Mouse (Mus musculus) urinary bladder, postnatal 4 days (tissue): Measurements from ENCODE around the gene Dnajc12.
A peak's percentile ranks its signal among the peaks of the same experiment; 100 is the strongest.
"Not testable (repeated sequence)": the region's sequence is repeated elsewhere in the genome, so short reads cannot be mapped to it uniquely, and the experiment has no call there.

Source experiments
- DNase-seq, 2 experiments: peaks; one replicate each; pipeline ENCODE4 v3.0.0; 2021 to 2022; ENCODE audit warnings: low spot score in 2 of 2

Dnajc12 gene

DNA sequence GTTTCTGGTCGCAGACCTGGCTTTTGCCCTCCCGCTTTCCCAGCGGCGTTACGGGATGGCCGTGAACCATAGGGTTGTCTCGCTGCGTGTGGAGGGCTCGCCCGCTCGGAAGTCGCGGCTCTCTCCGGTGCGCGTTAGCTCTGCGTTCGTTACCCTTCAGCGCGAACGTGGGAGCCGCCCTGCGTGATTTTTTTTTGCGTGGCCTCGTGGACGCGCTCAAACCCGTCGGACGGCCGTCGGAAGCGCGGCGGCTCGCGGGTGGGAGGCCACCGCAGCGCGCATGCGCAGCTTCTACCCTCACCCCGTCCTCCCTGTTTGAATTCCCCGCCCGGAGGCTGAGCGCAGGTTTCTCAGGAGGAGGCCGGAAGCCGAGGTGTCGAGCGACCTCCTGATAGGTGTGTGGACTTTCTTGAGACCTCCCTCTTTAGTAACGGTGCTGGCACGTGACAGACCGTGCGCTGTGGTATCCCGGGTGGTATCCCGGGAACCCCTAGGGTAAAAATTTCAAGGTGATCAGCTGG, 47.6 kb downstream of the Dnajc12 start, which contains the start of gene Ctnna3:
Gene Ctnna3 (plus strand): TSS at position 314 of the 521 bp plus-strand sequence.
- peak; percentile 80 to 84 for DNase-seq

DNA sequence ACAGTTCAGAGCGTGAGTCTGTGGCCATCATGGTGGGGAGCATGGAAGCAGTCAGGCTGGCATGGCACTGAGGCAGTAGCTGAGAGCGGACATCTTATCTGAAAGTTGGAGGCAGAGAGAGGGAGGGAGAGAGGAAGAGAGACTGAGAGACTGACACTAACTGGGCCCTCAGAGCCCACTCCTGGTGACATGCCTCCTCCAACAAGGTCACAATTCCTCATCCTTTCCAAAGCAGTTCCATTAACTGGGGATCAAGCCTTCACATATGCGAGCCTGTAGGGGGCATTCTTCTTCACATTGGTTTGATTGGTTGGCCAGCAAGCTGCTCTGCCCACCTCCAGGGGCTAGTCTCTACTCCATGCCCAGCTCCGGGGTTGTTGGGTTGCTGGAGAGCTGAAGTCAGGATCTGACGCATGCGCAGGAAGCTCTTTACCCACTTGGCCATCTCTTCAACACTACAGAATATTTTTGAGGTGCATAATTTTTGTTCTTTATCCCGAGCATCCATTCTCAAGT, 49.0 kb downstream of the Dnajc12 start:
- DNase-seq, result no peak

DNA sequence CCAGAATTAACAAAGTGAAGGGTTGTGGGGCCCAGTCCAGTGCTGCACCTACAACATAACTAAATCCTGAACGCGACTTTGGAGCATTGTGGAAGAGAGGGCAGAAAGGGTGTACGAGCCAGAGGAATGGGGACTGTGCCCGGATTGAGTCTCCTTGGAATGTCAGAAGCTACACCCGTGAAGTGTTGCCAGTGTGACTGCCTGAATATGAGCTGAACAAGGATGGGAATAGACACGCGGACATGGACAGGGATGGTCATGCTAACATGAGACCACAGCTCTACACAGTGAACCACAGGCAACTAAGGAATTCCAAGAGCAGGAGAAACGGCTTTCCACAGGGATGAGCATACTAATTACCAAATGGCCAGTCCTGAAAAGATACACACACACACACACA, 49.9 kb downstream of the Dnajc12 start:
- DNase-seq, result no peak

DNA sequence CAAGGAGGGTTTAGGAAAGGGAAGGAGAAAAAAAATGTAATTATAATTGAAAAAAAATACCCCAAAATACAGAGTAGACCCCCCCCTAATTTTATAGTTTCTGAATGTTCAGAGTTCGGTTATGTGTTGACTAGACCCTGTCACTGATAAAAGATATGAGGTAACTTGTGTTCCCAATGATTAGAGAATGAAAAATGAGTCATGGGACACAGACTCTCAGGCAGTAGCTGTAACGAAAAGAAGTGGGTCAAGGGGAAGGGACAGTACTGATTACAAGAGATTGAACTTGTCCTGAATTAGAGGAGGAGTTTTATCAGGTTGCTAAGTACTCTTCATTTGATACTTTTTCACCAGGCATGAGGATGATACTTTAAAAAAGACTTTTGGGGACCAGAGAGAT, 50.6 kb downstream of the Dnajc12 start:
- DNase-seq, result no peak

DNA sequence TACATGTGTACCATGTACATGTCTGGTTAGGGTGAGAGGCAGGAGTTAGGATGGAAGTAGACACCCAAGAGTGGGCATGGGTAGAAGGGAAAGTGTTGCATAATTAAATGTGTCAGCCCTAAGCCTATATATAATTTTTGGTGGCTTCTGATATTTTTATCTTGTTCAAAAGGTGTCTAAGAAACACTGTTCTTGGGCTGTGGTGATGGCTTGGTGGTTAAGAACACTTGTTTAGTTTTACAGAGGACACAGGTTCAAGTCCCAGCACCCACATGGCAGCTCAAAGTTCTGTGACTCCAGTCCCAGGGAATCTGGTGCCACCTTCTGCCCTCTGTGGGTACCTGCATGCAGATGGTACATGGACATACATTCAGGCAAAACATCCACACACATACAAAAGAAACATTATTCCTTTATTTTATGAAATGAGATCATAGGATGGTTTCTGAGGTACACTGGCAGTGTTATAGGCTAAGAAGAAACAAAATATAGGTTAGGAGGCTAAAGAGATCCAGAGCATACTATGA, 56.6 kb downstream of the Dnajc12 start:
- DNase-seq, result no peak

DNA sequence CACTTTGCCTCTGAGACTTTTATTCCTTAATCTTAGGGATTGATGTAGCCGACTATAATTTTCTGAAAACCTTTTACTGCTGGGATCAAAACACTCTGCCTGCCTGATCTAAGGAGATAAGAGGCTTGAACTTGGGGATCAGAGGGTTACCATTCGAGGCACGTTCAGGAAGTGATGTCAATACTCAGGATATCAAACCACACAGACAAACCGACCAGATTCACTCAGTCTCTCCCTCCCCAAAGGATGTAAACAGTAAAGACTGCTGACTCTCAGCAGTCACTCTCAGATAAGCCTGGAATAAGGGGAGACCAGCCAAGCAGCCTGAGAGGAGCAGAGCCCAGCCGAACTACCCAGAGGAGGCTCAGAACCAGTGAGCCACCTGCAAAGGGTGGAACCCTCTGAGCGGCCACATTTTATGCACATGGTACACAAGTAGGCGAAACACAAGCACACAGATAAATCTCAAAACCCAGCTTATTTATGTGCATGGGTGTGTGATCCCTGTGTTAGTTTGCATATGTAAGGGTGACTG, 57.5 kb downstream of the Dnajc12 start:
- DNase-seq, result no peak

DNA sequence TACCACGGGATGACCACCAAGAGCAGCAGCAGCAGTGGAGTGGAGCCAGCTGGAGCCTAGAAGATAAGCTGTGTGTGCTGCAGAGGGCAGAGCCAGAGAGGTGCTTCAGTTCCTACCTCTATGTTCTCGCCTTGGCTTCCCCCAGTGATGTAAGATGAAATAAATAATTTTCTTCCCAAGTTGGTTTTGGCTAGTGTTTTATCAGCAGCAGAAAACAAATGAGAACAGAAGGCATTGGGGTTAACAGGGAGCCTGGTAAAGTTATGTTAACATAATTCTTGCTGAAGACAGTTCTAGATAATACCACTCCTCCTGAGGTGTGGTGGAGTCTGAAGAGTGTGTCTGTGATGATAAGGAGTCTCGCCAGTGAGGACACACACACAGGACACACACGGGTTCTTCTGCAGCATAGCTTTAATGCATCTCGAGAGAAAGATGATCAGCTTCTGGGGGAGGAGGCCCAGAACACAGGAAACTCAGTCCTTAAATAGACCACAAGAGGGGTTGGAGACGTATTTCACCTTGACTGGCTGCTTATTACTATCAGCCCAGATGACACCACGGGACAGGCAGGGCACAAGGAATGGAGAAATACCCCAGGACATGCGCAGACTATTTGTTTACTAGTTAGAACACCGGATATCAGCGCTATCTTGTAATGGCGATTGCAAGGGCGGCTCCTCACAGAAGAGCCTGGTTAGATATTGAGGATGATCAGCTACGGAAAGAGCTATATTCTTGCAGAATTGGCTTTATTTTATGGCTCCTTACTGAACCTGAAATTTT, 62.6 kb downstream of the Dnajc12 start:
- not testable (repeated sequence) for DNase-seq

DNA sequence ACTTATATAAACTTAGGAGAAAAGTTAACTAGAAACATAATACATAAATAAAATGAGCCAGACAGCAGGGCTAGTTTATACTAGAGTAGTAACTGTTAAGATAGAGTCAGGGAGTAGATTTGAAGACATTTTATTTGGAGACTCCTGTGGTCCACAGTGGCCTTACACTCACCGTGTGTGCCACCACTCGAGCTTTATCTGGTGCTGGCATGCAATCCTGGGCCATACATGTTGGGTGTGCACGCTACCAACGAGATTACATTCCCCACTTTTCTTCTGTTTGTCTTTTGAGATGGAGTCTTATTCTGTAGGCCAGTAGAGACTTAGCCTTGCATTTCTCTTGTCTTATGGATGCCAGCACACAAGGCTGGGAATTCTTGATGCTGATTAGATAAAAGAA, 71.7 kb downstream of the Dnajc12 start:
- DNase-seq, result no peak

DNA sequence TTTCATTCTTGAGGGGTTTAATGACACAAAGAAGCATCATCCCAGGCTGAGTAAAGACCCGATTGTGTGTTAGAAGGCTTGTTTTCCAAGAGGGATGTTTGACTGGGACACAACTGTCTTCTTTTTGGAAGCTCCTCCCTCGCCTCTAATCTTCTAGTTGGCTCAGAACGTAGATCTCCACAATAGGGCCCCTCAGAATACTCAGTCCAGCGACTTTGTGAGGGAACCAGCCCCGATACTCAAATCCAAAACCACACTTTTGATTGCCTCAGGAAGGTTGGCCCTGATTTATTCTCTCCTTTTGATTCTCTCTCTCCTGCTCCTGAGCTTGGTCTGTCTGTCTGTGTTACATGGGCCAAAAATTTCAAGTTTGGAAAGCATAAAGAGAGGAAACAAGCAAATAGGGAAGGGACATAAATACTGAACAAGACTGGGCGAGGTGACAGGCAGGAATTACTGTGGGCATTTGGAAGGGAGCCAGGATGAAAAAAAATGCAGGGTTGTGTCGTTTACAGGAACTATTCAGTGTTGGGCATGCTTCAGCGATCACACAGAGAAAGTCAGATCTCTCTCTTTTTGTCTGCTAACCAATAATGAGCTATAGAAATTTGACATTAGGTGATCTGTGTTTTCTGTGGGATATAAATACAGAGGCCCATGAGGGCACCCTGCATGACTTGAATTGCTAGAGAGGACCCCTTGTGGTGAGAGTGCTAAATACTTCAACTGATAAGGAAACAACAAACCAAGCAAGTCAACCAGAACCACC, 73.1 kb downstream of the Dnajc12 start:
- no peak for DNase-seq

DNA sequence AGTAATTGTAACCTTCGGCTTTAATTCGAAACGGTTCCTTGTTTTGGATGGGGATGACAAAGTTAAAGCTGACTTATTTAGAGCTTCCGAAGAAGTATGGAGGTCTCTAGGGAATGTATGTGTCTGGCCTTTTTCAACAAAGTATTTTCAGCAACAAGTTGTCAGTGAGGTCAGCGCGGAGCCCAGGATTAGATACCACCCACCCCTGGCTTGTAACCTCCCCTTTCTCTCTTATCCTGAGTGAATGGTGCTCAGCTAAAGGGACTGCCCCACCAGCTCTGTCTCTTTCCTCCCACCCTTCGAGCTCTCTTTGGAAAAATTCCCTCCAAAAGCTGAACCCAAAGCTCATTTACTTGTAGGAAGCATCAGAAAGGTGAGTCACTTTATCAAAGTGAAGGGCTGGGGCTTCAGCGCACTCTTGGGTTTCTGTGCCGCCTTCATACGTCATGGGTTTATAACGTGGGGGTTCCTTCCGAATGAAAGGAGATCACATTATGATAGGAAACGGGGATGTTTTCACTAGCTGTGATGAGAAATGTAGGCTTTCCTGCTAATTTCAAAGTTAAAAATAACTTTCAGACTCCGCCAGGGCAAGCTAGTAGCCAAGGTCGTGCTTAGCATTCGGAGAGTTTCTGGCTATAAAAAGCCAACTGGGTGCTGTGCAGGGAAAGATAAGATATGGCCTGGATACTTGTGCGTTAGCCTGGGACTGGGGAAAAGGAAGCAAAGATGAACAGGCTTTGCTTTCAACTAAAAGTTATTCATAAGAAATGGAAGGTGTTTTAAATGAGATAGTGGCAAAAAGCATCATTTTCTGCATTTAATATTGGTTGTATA, 75.3 kb downstream of the Dnajc12 start:
- no peak for DNase-seq
